Mouse (Mus musculus): ENCODE measurements at regions not wholly inside any gene's neighbourhood (a gene's known extent, or its start where the extent isn't known, plus 50 kb on each side); places are given as distances from the start of the nearest gene placed in this dataset.
"Not testable (repeated sequence)": the region's sequence is repeated elsewhere in the genome, so short reads cannot be mapped to it uniquely, and the experiment has no call there.

- DNase-seq: no peak
Observed at GRCm38 (mm10) chr11:92228855-92229254, 651.5 kb upstream of the Kif2b start.

GRCm38 (mm10) chr11:92208980-92209548 lies 631.7 kb upstream of the Kif2b start:
- no peak for DNase-seq

GRCm38 (mm10) chr11:92178393-92178792 lies 601.0 kb upstream of the Kif2b start:
- DNase-seq: not testable (repeated sequence)

GRCm38 (mm10) chr11:92153124-92153523 lies 575.8 kb upstream of the Kif2b start:
- no peak for DNase-seq

- DNase-seq: no peak
Observed at GRCm38 (mm10) chr11:92135677-92136076, 558.3 kb upstream of the Kif2b start.

- DNase-seq: no peak
Observed at GRCm38 (mm10) chr11:92134891-92135590, 557.7 kb upstream of the Kif2b start.

- DNase-seq: no peak
Observed at GRCm38 (mm10) chr11:92084766-92085165, 507.4 kb upstream of the Kif2b start.

- peak; percentile 3 for DNase-seq
Observed at GRCm38 (mm10) chr11:92041695-92042094, 464.3 kb upstream of the Kif2b start.

- no peak for DNase-seq
Observed at GRCm38 (mm10) chr11:92040161-92040560, 462.8 kb upstream of the Kif2b start.

GRCm38 (mm10) chr11:92018419-92018818 lies 441.1 kb upstream of the Kif2b start:
- DNase-seq: no peak

- no peak for DNase-seq
Observed at GRCm38 (mm10) chr11:92011284-92011683, 433.9 kb upstream of the Kif2b start.

- no peak for DNase-seq
Observed at GRCm38 (mm10) chr11:91995524-91995923, 418.2 kb upstream of the Kif2b start.

GRCm38 (mm10) chr11:91969531-91969930 lies 392.2 kb upstream of the Kif2b start:
- DNase-seq: no peak

- no peak for DNase-seq
Observed at GRCm38 (mm10) chr11:91944336-91944735, 367.0 kb upstream of the Kif2b start.

All from right cerebral cortex, postnatal 4 days (tissue).